Mouse (Mus musculus) heart, postnatal 0 days (tissue): ENCODE measurements around the gene Cx3cr1. TPM values are rescaled to one million over a fixed set of nuclear protein-coding genes. Genes with fewer than 3 reads are reported as not detected.

Experiments
- ATAC-seq: fragments of 200-750 bp; cut with Nextera tagmentation; 2 replicates; pipeline ENCODE4 v1.8.0; 2017; ENCODE audit warnings: low read depth, moderate number of reproducible peaks, moderate library complexity; ENCODE audit not compliant: insufficient read depth
- DNase-seq: peaks from one replicate; pipeline ENCODE4 v3.0.0-alpha.2; 2016; ENCODE audit warnings: low spot score
- H3K27ac ChIP-seq: fragments of 300-500 bp; sonication (generic); 2 replicates; pipeline ENCODE4 v1.5.1; 2014; ENCODE audit warnings: low read depth, mild to moderate bottlenecking
- H3K27me3 ChIP-seq: fragments of 300-500 bp; sonication (generic); 2 replicates; pipeline ENCODE4 v1.6.1; 2014; ENCODE audit warnings: low read length, mixed read lengths; ENCODE audit not compliant: control insufficient read depth, insufficient read depth
- H3K36me3 ChIP-seq: fragments of 300-500 bp; sonication (generic); replicated peaks from 2 replicates; pipeline ENCODE4 v1.6.1; 2014; ENCODE audit warnings: low read length, mixed read lengths; ENCODE audit not compliant: control insufficient read depth, insufficient read depth
- H3K4me1 ChIP-seq: fragments of 300-500 bp; sonication (generic); 2 replicates; pipeline ENCODE4 v1.6.1; 2014; ENCODE audit warnings: antibody characterized with exemption; ENCODE audit not compliant: control insufficient read depth, insufficient read depth
- H3K4me2 ChIP-seq: fragments of 300-500 bp; sonication (generic); 2 replicates; pipeline ENCODE4 v1.6.1; 2014; ENCODE audit warnings: low read depth, mild to moderate bottlenecking, low read length, moderate library complexity
- H3K4me3 ChIP-seq: fragments of 300-500 bp; sonication (generic); 2 replicates; pipeline ENCODE4 v1.5.1; 2014; ENCODE audit warnings: low read depth, low read length
- H3K9ac ChIP-seq: fragments of 300-500 bp; sonication (generic); replicated peaks from 2 replicates; pipeline ENCODE4 v1.6.1; 2014; ENCODE audit warnings: low read depth, low read length, mixed read lengths
- H3K9me3 ChIP-seq: fragments of 300-500 bp; sonication (generic); replicated peaks from 2 replicates; pipeline ENCODE4 v1.6.1; 2016; ENCODE audit warnings: low read length; ENCODE audit not compliant: control insufficient read depth
- CTCF ChIP-seq: IDR thresholded peaks from 2 replicates; pipeline ENCODE4 v1.5.1; 2016; ENCODE audit warnings: antibody characterized with exemption, control low read depth, low read depth
- EP300 ChIP-seq: IDR thresholded peaks from 2 replicates; pipeline ENCODE4 v1.6.1; 2016; ENCODE audit warnings: antibody characterized with exemption, low read depth
- WGBS: fragments of 180-500 bp; shearing (Covaris S2); extraction: QIAGEN DNeasy Blood & Tissue Kit; methylation state at CpG from one replicate; pipeline ENCODE4 v1.1.7; 2014; 5-methylcytosine and 5-hydroxymethylcytosine counted together
- polyA plus RNA-seq: library from polyadenylated mRNA; unstranded; fragments of >200 nt; fragmentation: Nextera tagmentation; extraction: Ambion mirVana; gene quantifications from 2 replicates; pipeline ENCODE4 v1.2.1, GENCODE M21; 2015
- total RNA-seq: library from RNA; depleted of rRNA; stranded (reverse); fragments of >200 nt; gene quantifications from 2 replicates; pipeline ENCODE4 v1.2.3, GENCODE M21; 2014; ENCODE audit warnings: low replicate concordance

Cx3cr1 gene
- total and polyA plus RNA-seq, 2 experiments from 2014 or later = 4.7 to 5.2 TPM

- Histone ChIP-seq H3K27me3 (no peaks in the 10 kb centered on the region), H3K27ac (no peak overlapping the region), H3K36me3 (no peaks in the 10 kb centered on the region), H3K9ac (no peak overlapping the region), H3K4me1 (no peaks in the 10 kb centered on the region), H3K4me3 (no peak overlapping the region), H3K9me3 (no peaks in the 10 kb centered on the region), H3K4me2 (no peak overlapping the region)
- WGBS = 59% methylated on average over 10 of the region's 10 CpGs
- TF ChIP-seq EP300 = no peak
- no peak for TF ChIP-seq CTCF
- no peak for DNase-seq
- ATAC-seq = no peak
Observed at GRCm38 (mm10) chr9:120091086-120091485, 21.4 kb upstream of the Cx3cr1 start.

GRCm38 (mm10) chr9:120089125-120089524 is 19.4 kb upstream of the Cx3cr1 start:
- no peak overlapping the region for H3K4me3 ChIP-seq
- H3K4me1 ChIP-seq = no peaks in the 10 kb centered on the region
- H3K27me3 ChIP-seq = no peaks in the 10 kb centered on the region
- H3K27ac ChIP-seq = no peak overlapping the region
- no peak for DNase-seq
- no peak overlapping the region for H3K4me2 ChIP-seq
- H3K36me3 ChIP-seq = no peaks in the 10 kb centered on the region
- no peaks in the 10 kb centered on the region for H3K9me3 ChIP-seq
- WGBS = 76% methylated on average over 7 of the region's 7 CpGs
- ATAC-seq = no peak
- TF ChIP-seq CTCF (no peak), EP300 (no peak)
- no peak overlapping the region for H3K9ac ChIP-seq

- TF ChIP-seq EP300 = no peak
- TF ChIP-seq CTCF = no peak
- Histone ChIP-seq H3K9ac (no peak overlapping the region), H3K4me1 (no peaks in the 10 kb centered on the region), H3K27me3 (no peaks in the 10 kb centered on the region), H3K4me2 (no peak overlapping the region), H3K36me3 (no peaks in the 10 kb centered on the region), H3K27ac (no peak overlapping the region), H3K9me3 (no peaks in the 10 kb centered on the region), H3K4me3 (no peak overlapping the region)
- DNase-seq (no peak), ATAC-seq (no peak)
- WGBS = 70% methylated on average over 9 of the region's 9 CpGs
Observed at GRCm38 (mm10) chr9:120084406-120084805, 14.7 kb upstream of the Cx3cr1 start.

GRCm38 (mm10) chr9:120083158-120083894 is 13.6 kb upstream of the Cx3cr1 start:
- 75% methylated on average over 18 of the region's 18 CpGs for WGBS
- no peak for TF ChIP-seq EP300
- no peak for ATAC-seq

GRCm38 (mm10) chr9:120082691-120083090 is 13.0 kb upstream of the Cx3cr1 start:
- ATAC-seq (no peak), DNase-seq (no peak)
- H3K27ac ChIP-seq = no peak overlapping the region
- no peaks in the 10 kb centered on the region for H3K4me1 ChIP-seq
- no peak overlapping the region for H3K9ac ChIP-seq
- no peaks in the 10 kb centered on the region for H3K27me3 ChIP-seq
- no peaks in the 10 kb centered on the region for H3K9me3 ChIP-seq
- H3K36me3 ChIP-seq = no peaks in the 10 kb centered on the region
- H3K4me3 ChIP-seq = no peak overlapping the region
- H3K4me2 ChIP-seq = no peak overlapping the region
- TF ChIP-seq EP300 = no peak
- no peak for TF ChIP-seq CTCF
- WGBS = 70% methylated on average over 4 of the region's 4 CpGs

More at GRCm38 (mm10) chr9:120083158-120083894, 13.6 kb upstream of the Cx3cr1 start:
- H3K9ac ChIP-seq = no peak overlapping the region
- no peak overlapping the region for H3K4me3 ChIP-seq
- no peaks in the 10 kb centered on the region for H3K4me1 ChIP-seq
- DNase-seq = no peak
- no peaks in the 10 kb centered on the region for H3K36me3 ChIP-seq
- H3K27me3 ChIP-seq = no peaks in the 10 kb centered on the region
- H3K4me2 ChIP-seq = no peak overlapping the region
- H3K27ac ChIP-seq = no peak overlapping the region
- H3K9me3 ChIP-seq = no peaks in the 10 kb centered on the region

GRCm38 (mm10) chr9:120081967-120082366 is 12.3 kb upstream of the Cx3cr1 start:
- 65% methylated on average over 5 of the region's 5 CpGs for WGBS
- H3K9ac ChIP-seq = no peak overlapping the region

More at GRCm38 (mm10) chr9:120081967-120082366, 12.3 kb upstream of the Cx3cr1 start:
- H3K4me3 ChIP-seq = no peak overlapping the region
- H3K4me1 ChIP-seq = no peaks in the 10 kb centered on the region
- H3K9me3 ChIP-seq = no peaks in the 10 kb centered on the region
- DNase-seq (no peak), ATAC-seq (no peak)
- H3K27me3 ChIP-seq = no peaks in the 10 kb centered on the region
- no peak overlapping the region for H3K4me2 ChIP-seq
- no peak for TF ChIP-seq EP300
- no peak for TF ChIP-seq CTCF
- no peaks in the 10 kb centered on the region for H3K36me3 ChIP-seq
- H3K27ac ChIP-seq = no peak overlapping the region
